Mouse (Mus musculus): ENCODE data around the gene Rars. TPM values are rescaled to one million over a fixed set of nuclear protein-coding genes. Genes with fewer than 3 reads are reported as not detected.

Rars gene
- polyA plus RNA-seq, 1 experiment from 2014 or later = 82.4 TPM

DNA sequence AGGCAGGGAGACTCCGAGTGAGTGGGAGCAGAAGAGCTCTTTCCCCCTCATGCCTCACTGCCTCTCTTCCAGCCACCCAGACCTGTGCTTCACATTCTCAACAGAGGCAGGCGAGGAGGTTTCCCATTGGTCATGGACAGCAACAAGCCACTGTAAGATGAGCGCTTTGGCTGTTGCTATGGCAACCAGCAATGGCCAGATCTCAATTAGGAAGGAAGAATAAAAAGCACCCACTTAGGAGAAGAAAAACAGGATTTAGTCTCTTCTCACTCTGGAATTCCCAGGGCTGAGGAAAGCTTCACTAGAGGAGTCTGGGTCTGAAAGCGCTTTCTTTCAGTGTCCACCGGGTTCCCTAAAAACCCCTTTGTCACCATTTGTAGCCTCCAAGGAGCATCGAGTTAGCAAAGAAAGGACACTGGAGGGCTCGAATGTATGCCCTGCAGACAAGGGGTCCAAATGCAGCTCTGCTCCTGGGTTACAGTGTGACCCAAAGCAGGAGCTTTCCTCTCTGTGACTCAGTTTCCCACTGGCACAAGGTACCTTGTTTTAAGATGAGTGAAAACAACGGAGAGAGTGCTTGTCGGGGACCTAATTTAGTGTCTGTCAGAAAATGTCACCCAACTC lies 30.8 kb upstream of the Rars start:
- 37% methylated on average over 9 of the region's 9 CpGs for WGBS (ENCODE audit: insufficient replicate concordance)
- ATAC-seq (replicated peaks; ENCODE audit: insufficient number of reproducible peaks, low FRiP score, low TSS enrichment) = no peak
- no peaks in the 10 kb centered on the region for H3K36me3 ChIP-seq (ENCODE audit: control insufficient read depth, insufficient read depth, low read length)

DNA sequence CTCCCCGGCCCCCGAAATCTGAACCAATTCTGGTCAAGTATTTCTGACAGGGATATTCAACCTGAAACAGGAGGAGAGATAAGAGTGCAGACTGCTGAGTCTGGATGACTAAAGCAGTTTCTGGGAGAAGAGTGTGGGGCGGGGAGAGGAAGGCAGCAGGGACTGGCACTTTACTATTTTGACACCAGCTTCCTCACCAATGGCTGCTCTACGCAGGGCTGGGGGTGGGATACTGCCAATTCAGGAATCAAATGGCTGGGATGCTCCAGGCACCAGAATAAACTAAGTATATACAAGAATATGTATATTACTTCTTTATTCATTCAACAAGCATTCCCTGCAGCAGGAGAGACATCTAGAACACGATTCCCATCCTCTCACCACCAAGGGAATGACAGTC lies 29.3 kb upstream of the Rars start:
- no peaks in the 10 kb centered on the region for H3K27me3 ChIP-seq (ENCODE audit: control insufficient read depth, insufficient read depth, low read length)
- H3K9ac ChIP-seq (ENCODE audit: low read depth, low read length) = no peak overlapping the region
- peaks cover 17% of the 10 kb centered on the region for H3K4me1 ChIP-seq (ENCODE audit: control insufficient read depth, insufficient read depth, low read length)
- no peak overlapping the region for H3K27ac ChIP-seq (ENCODE audit: low read depth, low read length)
- no peaks in the 10 kb centered on the region for H3K36me3 ChIP-seq (ENCODE audit: control insufficient read depth, insufficient read depth, low read length)
- ATAC-seq (replicated peaks; ENCODE audit: insufficient number of reproducible peaks, low FRiP score, low TSS enrichment) = no peak
- H3K9me3 ChIP-seq (replicated peaks; ENCODE audit: control insufficient read depth, low read length) = no peaks in the 10 kb centered on the region
- WGBS (ENCODE audit: insufficient replicate concordance) = 57% methylated on average over 5 of the region's 5 CpGs
- no peak overlapping the region for H3K4me2 ChIP-seq
- H3K4me3 ChIP-seq (ENCODE audit: low read depth, low read length) = no peak overlapping the region

More for the DNA sequence above, 30.8 kb upstream of the Rars start:
- peaks cover 17% of the 10 kb centered on the region for H3K4me1 ChIP-seq (ENCODE audit: control insufficient read depth, insufficient read depth, low read length)
- H3K9me3 ChIP-seq (replicated peaks; ENCODE audit: control insufficient read depth, low read length) = no peaks in the 10 kb centered on the region
- no peak overlapping the region for H3K4me3 ChIP-seq (ENCODE audit: low read depth, low read length)
- no peak overlapping the region; the same call in 1 of the 2 replicates for H3K9ac ChIP-seq (ENCODE audit: low read depth, low read length)
- no peaks in the 10 kb centered on the region for H3K27me3 ChIP-seq (ENCODE audit: control insufficient read depth, insufficient read depth, low read length)
- H3K27ac ChIP-seq (ENCODE audit: low read depth, low read length) = no peak overlapping the region
- H3K4me2 ChIP-seq = no peak overlapping the region

DNA sequence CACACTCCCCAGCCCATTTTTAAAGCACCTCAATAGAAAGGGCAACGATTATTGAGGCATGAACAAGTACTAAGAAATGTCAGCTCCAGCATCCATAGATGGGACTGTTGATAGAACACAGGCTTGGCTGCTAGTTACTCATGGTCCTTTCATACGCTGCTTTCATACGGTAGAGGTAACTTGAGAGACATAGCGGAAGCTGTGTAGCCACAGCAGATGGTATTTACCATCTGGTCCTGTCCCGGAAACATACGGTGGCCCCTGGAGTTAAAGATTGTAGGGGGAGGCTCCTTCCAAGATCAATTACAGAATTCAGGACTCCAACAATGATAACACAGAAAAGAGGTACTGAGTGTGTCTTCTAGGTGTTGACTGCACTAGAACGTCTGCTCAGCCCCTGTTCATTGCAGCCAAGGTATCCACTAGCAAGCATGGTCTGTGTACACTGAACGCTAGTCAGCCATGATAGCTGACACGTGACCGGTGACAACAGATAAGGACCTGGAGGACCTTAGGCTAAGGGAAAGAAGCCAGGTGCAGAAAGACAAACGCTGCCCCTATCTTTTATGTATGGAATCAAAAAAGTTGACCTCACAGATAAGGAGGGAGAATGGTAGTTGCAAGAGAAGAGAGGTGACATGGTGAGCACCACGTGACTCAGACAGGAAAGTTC lies 23.2 kb upstream of the Rars start:
- Histone ChIP-seq H3K36me3 (ENCODE audit: control insufficient read depth, insufficient read depth, low read length) (no peaks in the 10 kb centered on the region), H3K4me1 (ENCODE audit: control insufficient read depth, insufficient read depth, low read length) (no peaks in the 10 kb centered on the region; the same call in 1 of the 2 replicates), H3K4me3 (ENCODE audit: low read depth, low read length) (no peak overlapping the region), H3K9me3 (replicated peaks; ENCODE audit: control insufficient read depth, low read length) (no peaks in the 10 kb centered on the region), H3K27ac (ENCODE audit: low read depth, low read length) (no peak overlapping the region), H3K9ac (ENCODE audit: low read depth, low read length) (no peak overlapping the region), H3K27me3 (ENCODE audit: control insufficient read depth, insufficient read depth, low read length) (no peaks in the 10 kb centered on the region), H3K4me2 (no peak overlapping the region)
- no peak for ATAC-seq (replicated peaks; ENCODE audit: insufficient number of reproducible peaks, low FRiP score, low TSS enrichment)
- WGBS (ENCODE audit: insufficient replicate concordance) = 66% methylated on average over 12 of the region's 12 CpGs

DNA sequence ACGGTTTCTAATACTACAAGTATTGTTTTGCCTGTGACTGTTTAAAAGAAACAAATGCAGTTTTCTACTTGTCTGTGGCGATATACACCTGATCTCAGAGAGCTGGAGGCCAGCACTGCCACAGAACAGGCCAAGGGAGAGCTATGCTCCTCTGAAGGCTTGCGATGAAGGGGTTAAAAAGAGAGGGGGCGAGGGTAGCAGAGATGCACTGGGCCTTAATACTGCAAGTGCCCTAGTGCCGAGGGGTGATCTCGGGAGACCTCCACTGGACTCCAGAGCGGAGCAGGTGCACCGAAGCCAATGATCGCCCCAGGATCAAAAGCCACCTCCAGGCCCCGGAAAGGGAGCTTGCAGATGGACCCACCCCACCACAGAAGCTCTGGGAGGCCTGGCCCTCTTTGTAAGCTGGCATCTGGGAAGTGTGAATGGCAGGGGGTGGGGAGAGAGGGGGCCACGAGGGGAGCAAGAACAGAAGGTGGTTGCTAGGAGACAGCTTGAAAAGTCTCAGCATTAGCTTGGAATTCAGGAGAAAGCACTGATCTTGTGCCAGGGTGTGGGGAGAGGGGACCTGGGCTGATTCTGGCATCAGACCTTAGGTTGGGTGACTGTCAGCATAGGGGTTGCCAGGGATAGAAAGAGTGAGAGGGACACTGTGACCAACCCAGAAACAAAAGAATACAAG lies 22.2 kb upstream of the Rars start:
- no peak for ATAC-seq (replicated peaks; ENCODE audit: insufficient number of reproducible peaks, low FRiP score, low TSS enrichment)

DNA sequence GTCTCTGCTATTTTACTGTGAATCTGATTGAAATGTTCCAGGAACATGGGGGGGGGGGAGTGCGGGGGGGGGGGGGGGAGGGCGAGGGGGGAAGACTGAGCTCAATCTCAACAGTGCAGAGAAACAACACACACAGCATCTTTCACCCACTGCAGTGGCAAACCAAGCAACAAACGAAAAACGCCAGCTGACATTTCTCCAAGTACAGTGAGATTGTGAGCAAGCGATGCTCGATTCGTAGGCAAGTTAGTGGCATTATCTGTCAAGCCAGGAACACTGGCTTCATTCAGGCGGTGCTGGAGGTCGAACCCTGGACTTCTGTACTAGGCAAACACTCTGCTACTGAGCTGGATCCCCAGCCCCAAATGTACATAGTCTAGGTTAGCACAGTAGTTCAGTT lies 21.3 kb upstream of the Rars start:
- H3K4me2 ChIP-seq = no peak overlapping the region
- H3K4me3 ChIP-seq (ENCODE audit: low read depth, low read length) = no peak overlapping the region
- no peaks in the 10 kb centered on the region; the same call in 1 of the 2 replicates for H3K4me1 ChIP-seq (ENCODE audit: control insufficient read depth, insufficient read depth, low read length)
- no peak overlapping the region for H3K27ac ChIP-seq (ENCODE audit: low read depth, low read length)
- 72% methylated on average over 8 of the region's 9 CpGs for WGBS (ENCODE audit: insufficient replicate concordance)
- no peak for ATAC-seq (replicated peaks; ENCODE audit: insufficient number of reproducible peaks, low FRiP score, low TSS enrichment)
- H3K9ac ChIP-seq (ENCODE audit: low read depth, low read length) = no peak overlapping the region
- no peaks in the 10 kb centered on the region for H3K27me3 ChIP-seq (ENCODE audit: control insufficient read depth, insufficient read depth, low read length)
- H3K36me3 ChIP-seq (ENCODE audit: control insufficient read depth, insufficient read depth, low read length) = no peaks in the 10 kb centered on the region
- H3K9me3 ChIP-seq (replicated peaks; ENCODE audit: control insufficient read depth, low read length) = no peaks in the 10 kb centered on the region

More for the DNA sequence above, 22.2 kb upstream of the Rars start:
- no peak overlapping the region for H3K4me2 ChIP-seq
- no peaks in the 10 kb centered on the region; the same call in 1 of the 2 replicates for H3K4me1 ChIP-seq (ENCODE audit: control insufficient read depth, insufficient read depth, low read length)
- no peak overlapping the region for H3K27ac ChIP-seq (ENCODE audit: low read depth, low read length)
- no peak overlapping the region for H3K9ac ChIP-seq (ENCODE audit: low read depth, low read length)
- H3K27me3 ChIP-seq (ENCODE audit: control insufficient read depth, insufficient read depth, low read length) = no peaks in the 10 kb centered on the region
- no peak overlapping the region for H3K4me3 ChIP-seq (ENCODE audit: low read depth, low read length)
- H3K36me3 ChIP-seq (ENCODE audit: control insufficient read depth, insufficient read depth, low read length) = no peaks in the 10 kb centered on the region
- 63% methylated on average over 11 of the region's 11 CpGs for WGBS (ENCODE audit: insufficient replicate concordance)
- H3K9me3 ChIP-seq (replicated peaks; ENCODE audit: control insufficient read depth, low read length) = no peaks in the 10 kb centered on the region

DNA sequence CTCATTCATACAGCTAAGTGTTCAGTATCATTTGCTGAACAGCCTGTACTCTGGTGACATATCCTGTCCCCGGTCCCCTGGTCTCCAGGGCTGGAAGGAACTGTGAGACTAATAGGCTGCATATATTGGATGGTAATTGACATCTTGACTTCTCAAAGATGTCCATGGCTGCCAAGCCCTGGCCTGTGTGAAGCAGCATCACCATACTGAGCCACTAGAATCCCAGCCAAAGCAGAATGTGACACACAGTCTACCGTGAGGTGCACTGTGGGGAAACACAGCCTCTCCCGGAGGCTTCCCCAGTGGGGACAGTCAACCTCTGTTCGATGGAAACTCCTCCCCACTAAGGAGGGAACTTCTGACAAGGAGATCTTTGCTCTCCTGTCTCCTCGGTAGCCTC lies 20.6 kb upstream of the Rars start:
- no peak overlapping the region for H3K4me3 ChIP-seq (ENCODE audit: low read depth, low read length)
- no peaks in the 10 kb centered on the region; the same call in 1 of the 2 replicates for H3K4me1 ChIP-seq (ENCODE audit: control insufficient read depth, insufficient read depth, low read length)
- no peak overlapping the region for H3K4me2 ChIP-seq
- H3K27me3 ChIP-seq (ENCODE audit: control insufficient read depth, insufficient read depth, low read length) = no peaks in the 10 kb centered on the region
- no peak overlapping the region for H3K9ac ChIP-seq (ENCODE audit: low read depth, low read length)
- H3K36me3 ChIP-seq (ENCODE audit: control insufficient read depth, insufficient read depth, low read length) = no peaks in the 10 kb centered on the region
- WGBS (ENCODE audit: insufficient replicate concordance) = 72% methylated on average over 5 of the region's 5 CpGs
- no peak overlapping the region for H3K27ac ChIP-seq (ENCODE audit: low read depth, low read length)
- ATAC-seq (replicated peaks; ENCODE audit: insufficient number of reproducible peaks, low FRiP score, low TSS enrichment) = no peak
- no peaks in the 10 kb centered on the region for H3K9me3 ChIP-seq (replicated peaks; ENCODE audit: control insufficient read depth, low read length)

DNA sequence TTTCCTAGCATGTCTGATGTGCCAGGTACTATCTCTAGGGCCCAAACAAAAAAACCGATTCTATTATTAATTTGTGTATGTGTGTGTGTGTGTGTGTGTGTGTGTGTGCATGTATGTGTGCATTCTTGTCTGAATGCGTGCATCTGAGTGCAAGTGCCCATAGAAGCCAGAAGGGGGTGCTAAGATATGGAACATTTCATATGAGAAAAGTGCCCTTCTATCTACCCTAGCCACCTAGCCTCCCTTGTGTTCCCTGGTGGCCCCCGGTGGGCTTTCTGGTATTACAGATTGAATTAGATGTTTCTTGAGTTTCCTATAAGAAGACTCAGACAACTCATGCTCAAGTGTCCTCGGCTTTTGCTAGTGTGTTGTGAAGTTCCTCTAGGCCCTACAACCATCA lies 19.3 kb upstream of the Rars start:
- ATAC-seq (replicated peaks; ENCODE audit: insufficient number of reproducible peaks, low FRiP score, low TSS enrichment) = no peak
- WGBS (ENCODE audit: insufficient replicate concordance) = 87% methylated on average over 4 of the region's 4 CpGs
- H3K9me3 ChIP-seq (replicated peaks; ENCODE audit: control insufficient read depth, low read length) = no peaks in the 10 kb centered on the region
- no peaks in the 10 kb centered on the region for H3K36me3 ChIP-seq (ENCODE audit: control insufficient read depth, insufficient read depth, low read length)
- no peak overlapping the region for H3K4me2 ChIP-seq
- H3K4me1 ChIP-seq (ENCODE audit: control insufficient read depth, insufficient read depth, low read length) = no peaks in the 10 kb centered on the region; the same call in 1 of the 2 replicates
- H3K27me3 ChIP-seq (ENCODE audit: control insufficient read depth, insufficient read depth, low read length) = no peaks in the 10 kb centered on the region
- H3K9ac ChIP-seq (ENCODE audit: low read depth, low read length) = no peak overlapping the region
- H3K4me3 ChIP-seq (ENCODE audit: low read depth, low read length) = no peak overlapping the region
- H3K27ac ChIP-seq (ENCODE audit: low read depth, low read length) = no peak overlapping the region

DNA sequence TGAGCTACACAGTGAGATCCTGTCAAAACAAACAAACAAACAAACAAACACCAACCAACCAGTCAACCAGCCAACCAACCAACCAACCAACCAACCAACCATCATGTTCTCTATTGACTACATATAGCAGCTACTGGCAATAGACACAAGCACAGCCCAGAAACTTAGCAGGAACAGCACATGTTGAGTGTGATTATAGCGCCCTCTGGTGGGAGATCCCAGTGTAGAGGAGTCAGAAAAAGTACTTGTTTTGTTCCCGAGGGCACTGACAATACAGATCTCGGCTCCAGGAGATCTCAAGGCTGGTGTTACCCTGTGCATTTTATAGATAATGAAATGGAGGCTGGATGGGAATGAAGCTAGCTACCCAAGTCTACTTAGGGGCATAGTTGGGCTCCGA lies 18.4 kb upstream of the Rars start:
- 57% methylated on average over 4 of the region's 4 CpGs for WGBS (ENCODE audit: insufficient replicate concordance)
- Histone ChIP-seq H3K36me3 (ENCODE audit: control insufficient read depth, insufficient read depth, low read length) (no peaks in the 10 kb centered on the region), H3K4me2 (no peak overlapping the region), H3K27ac (ENCODE audit: low read depth, low read length) (no peak overlapping the region), H3K4me3 (ENCODE audit: low read depth, low read length) (no peak overlapping the region), H3K9me3 (replicated peaks; ENCODE audit: control insufficient read depth, low read length) (no peaks in the 10 kb centered on the region), H3K27me3 (ENCODE audit: control insufficient read depth, insufficient read depth, low read length) (no peaks in the 10 kb centered on the region), H3K4me1 (ENCODE audit: control insufficient read depth, insufficient read depth, low read length) (no peaks in the 10 kb centered on the region; the same call in 1 of the 2 replicates), H3K9ac (ENCODE audit: low read depth, low read length) (no peak overlapping the region)
- no peak for ATAC-seq (replicated peaks; ENCODE audit: insufficient number of reproducible peaks, low FRiP score, low TSS enrichment)

Measured in heart, embryonic 11.5 days (tissue).